Comparison of ENCODE assay signal across 20 mouse cellular contexts in genomic region chr5:122140723-122141122, GRCm38 (mm10). TPM values are rescaled to one million over a fixed set of nuclear protein-coding genes. Genes with fewer than 3 reads are reported as not detected.
"Had no signal": no experiment of that assay in that cellular context is flagged by ENCODE, and none has a peak within 500 bp of the region (broad histone marks: within the 10 kb centered on the region; RNA-seq: fewer than 3 reads in every experiment).

Gene Ccdc63 (minus strand): TSS chr5:122140823.

- H3K4me1 ChIP-seq: neural tube, embryonic 12.5 days; neural tube, embryonic 13.5 days; neural tube, embryonic 15.5 days had no signal

- DNase-seq: retina, postnatal 1 day; right cerebral cortex, adult 18-20 months; right cerebral cortex, postnatal 14 days; right cerebral cortex, postnatal 25 days; right cerebral cortex, postnatal 4 days; spleen, adult 18-20 months; thymus, adult 18-20 months; thymus, adult 2 months; thymus, postnatal 14 days; thymus, postnatal 25 days; thymus, postnatal 36 days; thymus, postnatal 4 days had no signal

- H3K27me3 ChIP-seq: neural tube, embryonic 12.5 days; neural tube, embryonic 13.5 days; neural tube, embryonic 15.5 days; stomach, embryonic 15.5 days had no signal

- H3K4me3 ChIP-seq: neural tube, embryonic 12.5 days; neural tube, embryonic 13.5 days; neural tube, embryonic 15.5 days; stomach, embryonic 15.5 days had no signal

- H3K36me3 ChIP-seq: neural tube, embryonic 12.5 days; neural tube, embryonic 13.5 days; neural tube, embryonic 15.5 days; stomach, embryonic 15.5 days had no signal

- H3K27ac ChIP-seq: neural tube, embryonic 12.5 days; neural tube, embryonic 13.5 days; neural tube, embryonic 15.5 days; stomach, embryonic 15.5 days; stomach, postnatal 0 days had no signal

RNA-seq across cellular contexts. Expression of gene Ccdc63, which starts in this region (rescaled TPM):
- polyA plus RNA-seq: neural tube, embryonic 11.5 days; neural tube, embryonic 12.5 days; stomach, embryonic 14.5 days; stomach, embryonic 15.5 days; stomach, embryonic 16.5 days had no signal
